ENCODE assay signal across 25 mouse cellular contexts in the genomic region with DNA sequence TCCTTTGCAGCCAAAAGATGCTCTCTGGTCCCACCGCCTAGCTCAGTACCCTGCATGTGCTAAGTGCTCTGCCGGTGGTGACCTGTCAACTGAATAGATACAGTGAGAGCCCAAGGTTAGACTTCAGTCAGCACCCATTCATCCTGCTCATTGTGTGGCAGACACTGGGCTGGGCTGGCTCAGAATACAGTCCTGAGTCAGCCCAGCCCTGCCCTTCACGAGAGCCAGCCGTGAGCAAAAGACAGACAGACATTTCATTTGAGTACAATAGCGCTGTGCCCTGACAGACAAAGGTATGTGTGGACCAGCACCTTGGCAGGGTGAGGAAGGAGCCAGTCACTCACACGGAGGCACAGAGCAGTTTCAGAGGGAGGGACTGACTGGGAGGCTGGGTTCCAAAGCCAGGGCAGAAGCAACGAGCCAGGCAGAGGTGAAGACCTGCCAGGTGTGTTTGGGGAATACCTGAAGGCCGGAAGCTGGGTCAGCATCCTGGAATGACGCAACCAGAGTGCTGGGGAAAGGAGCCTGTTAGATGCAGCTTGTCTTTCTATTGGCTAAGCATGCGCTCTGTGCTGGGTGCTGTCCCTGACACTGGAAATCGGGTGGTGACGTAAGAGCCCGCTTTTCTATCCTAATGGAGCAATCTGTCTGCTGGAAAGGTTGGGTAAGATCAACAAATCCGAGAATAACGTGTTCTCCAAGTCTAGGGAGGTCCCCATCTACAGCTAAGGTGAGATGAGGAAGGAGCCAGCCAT. TPM values are rescaled to one million over a fixed set of nuclear protein-coding genes. Genes with fewer than 3 reads are reported as not detected.
DNase-seq lines count a peak whose midpoint lies in the region; ATAC-seq and TF ChIP-seq lines count a peak whose summit lies in the region.
"Had no signal": no experiment of that assay in that cellular context is flagged by ENCODE, and none has a peak within 500 bp of the region (broad histone marks: within the 10 kb centered on the region; RNA-seq: fewer than 3 reads in every experiment).

No protein-coding gene starts in this region.

- no peak for TF ChIP-seq EP300 in ES-Bruce4 (IDR thresholded peaks at IDR 0.05; ENCODE audit: insufficient read depth, low read depth, low read length)
- TF ChIP-seq EP300 in stomach, postnatal 0 days (optimal IDR thresholded peaks at IDR 0.05), result no peak

- WGBS in stomach, postnatal 0 days, result 47% methylated on average over 15 of the region's 15 CpGs
- WGBS in hindbrain, embryonic 11.5 days, result 73% methylated on average over 15 of the region's 15 CpGs

- H3K36me3 ChIP-seq in ES-Bruce4 (ENCODE audit: control insufficient read depth, insufficient read depth, low read length, poor library complexity, severe bottlenecking), result no peaks in the 10 kb centered on the region
- no peaks in the 10 kb centered on the region for H3K36me3 ChIP-seq in stomach, postnatal 0 days (ENCODE audit: control insufficient read depth, insufficient read depth, low read length)
- no peaks in the 10 kb centered on the region for H3K36me3 ChIP-seq in hindbrain, embryonic 11.5 days (ENCODE audit: control insufficient read depth, insufficient read depth, low read length)
- H3K36me3 ChIP-seq: embryonic facial prominence, embryonic 12.5 days; heart, embryonic 12.5 days; hindbrain, embryonic 10.5 days; hindbrain, embryonic 15.5 days; kidney, embryonic 15.5 days had no signal

- H3K27ac ChIP-seq in ES-Bruce4 (ENCODE audit: insufficient read depth, low read length), result peak overlapping the region; percentile 79
- peak overlapping the region; percentile 30; the same call in 1 of the 2 replicates for H3K27ac ChIP-seq in stomach, postnatal 0 days (replicated peaks)
- H3K27ac ChIP-seq in hindbrain, embryonic 11.5 days (ENCODE audit: low read depth, low read length), result no peak overlapping the region
- H3K27ac ChIP-seq: embryonic facial prominence, embryonic 12.5 days; forebrain, embryonic 13.5 days; gastrocnemius, adult 2 months; heart, adult 2 months; hindbrain, embryonic 10.5 days; hindbrain, embryonic 15.5 days; kidney, embryonic 15.5 days had no signal

- intact Hi-C loops in gastrocnemius, postnatal 14 days (cut with DNase I; ENCODE audit: low total_unique reads), result loop anchor here (10.0 kb wide), 1 partner anchor 103 kb away; no protein-coding TSS in a partner anchor

- H3K4me3 ChIP-seq in ES-Bruce4 (ENCODE audit: low read depth, low read length), result peak overlapping the region; percentile 45
- H3K4me3 ChIP-seq in stomach, postnatal 0 days (ENCODE audit: low read depth, low read length), result no peak overlapping the region
- H3K4me3 ChIP-seq in hindbrain, embryonic 11.5 days (ENCODE audit: low read depth, low read length), result no peak overlapping the region
- H3K4me3 ChIP-seq: embryonic facial prominence, embryonic 12.5 days; forebrain, embryonic 13.5 days; gastrocnemius, adult 2 months; heart, adult 2 months; heart, embryonic 12.5 days; hindbrain, embryonic 10.5 days; hindbrain, embryonic 15.5 days; kidney, embryonic 15.5 days had no signal

- H3K4me2 ChIP-seq in stomach, postnatal 0 days (replicated peaks; ENCODE audit: low read depth), result no peak overlapping the region
- no peak overlapping the region for H3K4me2 ChIP-seq in hindbrain, embryonic 11.5 days (replicated peaks; ENCODE audit: low read depth, low read length)
- H3K4me2 ChIP-seq: embryonic facial prominence, embryonic 12.5 days; forebrain, embryonic 13.5 days; heart, embryonic 12.5 days; hindbrain, embryonic 15.5 days; kidney, embryonic 15.5 days had no signal

- H3K9me3 ChIP-seq in ES-Bruce4 (replicated peaks; ENCODE audit: control insufficient read depth, insufficient read depth, low read length, poor library complexity, severe bottlenecking), result no peaks in the 10 kb centered on the region
- no peaks in the 10 kb centered on the region for H3K9me3 ChIP-seq in stomach, postnatal 0 days (ENCODE audit: control insufficient read depth, low read length)
- no peaks in the 10 kb centered on the region for H3K9me3 ChIP-seq in hindbrain, embryonic 11.5 days (ENCODE audit: control insufficient read depth, low read length)
- H3K9me3 ChIP-seq: embryonic facial prominence, embryonic 12.5 days; forebrain, embryonic 13.5 days; heart, embryonic 12.5 days; hindbrain, embryonic 10.5 days; hindbrain, embryonic 15.5 days; kidney, embryonic 15.5 days had no signal

- peak; percentile 28 for DNase-seq in adrenal gland, postnatal 25 days
- DNase-seq in adrenal gland, adult 18-20 months (ENCODE audit: low spot score in 2 of 2), result no peak
- DNase-seq in ZHBTc4 (ENCODE audit: low read depth, low spot score), result peak; percentile 86
- no peak for DNase-seq in stomach, postnatal 0 days (ENCODE audit: low spot score)
- DNase-seq in gastrocnemius, postnatal 14 days, result no peak
- DNase-seq in hindbrain, embryonic 11.5 days (ENCODE audit: low spot score), result no peak
- DNase-seq: cerebellum, adult 2 months; cerebellum, postnatal 14 days; embryo, embryonic 11 days; forebrain, postnatal 0 days; gastrocnemius, adult 2 months; gastrocnemius, postnatal 36 days; heart, adult 2 months; kidney, adult 2 months had no signal

- ATAC-seq in stomach, postnatal 0 days (ENCODE audit: low FRiP score, low TSS enrichment), result peak; percentile 17; the same call in 1 of the 2 replicates
- ATAC-seq in hindbrain, embryonic 11.5 days (ENCODE audit: low FRiP score), result no peak
- ATAC-seq: forebrain, embryonic 13.5 days; forebrain, postnatal 0 days; intestine, embryonic 16.5 days had no signal

- no peaks in the 10 kb centered on the region for H3K27me3 ChIP-seq in ES-Bruce4 (ENCODE audit: control insufficient read depth, insufficient read depth, low read length, poor library complexity, severe bottlenecking)
- H3K27me3 ChIP-seq in stomach, postnatal 0 days (ENCODE audit: control insufficient read depth, insufficient read depth, low read length), result no peaks in the 10 kb centered on the region
- H3K27me3 ChIP-seq in hindbrain, embryonic 11.5 days (ENCODE audit: control insufficient read depth, insufficient read depth, low read length), result no peaks in the 10 kb centered on the region
- H3K27me3 ChIP-seq: embryonic facial prominence, embryonic 12.5 days; forebrain, embryonic 13.5 days; hindbrain, embryonic 15.5 days had no signal

- H3K4me1 ChIP-seq in ES-Bruce4 (ENCODE audit: control insufficient read depth, insufficient read depth, low read length), result peaks cover 11% of the 10 kb centered on the region
- no peaks in the 10 kb centered on the region for H3K4me1 ChIP-seq in stomach, postnatal 0 days (replicated peaks; ENCODE audit: control insufficient read depth, insufficient read depth)
- H3K4me1 ChIP-seq in hindbrain, embryonic 11.5 days (replicated peaks; ENCODE audit: control insufficient read depth, insufficient read depth, low read length), result no peaks in the 10 kb centered on the region
- H3K4me1 ChIP-seq: embryonic facial prominence, embryonic 12.5 days; hindbrain, embryonic 15.5 days; kidney, embryonic 15.5 days had no signal

- H3K9ac ChIP-seq in ES-Bruce4 (ENCODE audit: low read depth, poor library complexity, severe bottlenecking), result peak overlapping the region; percentile 22; the same call in 1 of the 2 replicates
- no peak overlapping the region for H3K9ac ChIP-seq in stomach, postnatal 0 days (ENCODE audit: low read length)
- no peak overlapping the region for H3K9ac ChIP-seq in hindbrain, embryonic 11.5 days (ENCODE audit: low read depth, low read length)
- H3K9ac ChIP-seq: embryonic facial prominence, embryonic 12.5 days; forebrain, embryonic 13.5 days; forebrain, postnatal 0 days; heart, embryonic 12.5 days; hindbrain, embryonic 15.5 days; kidney, embryonic 15.5 days had no signal

- TF ChIP-seq CTCF in ES-Bruce4 (IDR thresholded peaks at IDR 0.05; ENCODE audit: low read depth, low read length), result no peak
- no peak for TF ChIP-seq CTCF in stomach, postnatal 0 days (IDR thresholded peaks at IDR 0.05; ENCODE audit: low read depth)

- no peak for TF ChIP-seq POLR2A in ES-Bruce4 (IDR thresholded peaks at IDR 0.05; ENCODE audit: insufficient read depth, low read length)

RNA-seq across cellular contexts. Expression of a gene that starts 8.2 kb away (rescaled TPM):
- not detected in 2 replicates for total RNA-seq in adrenal gland, postnatal 25 days (2021)
- not detected for total RNA-seq in adrenal gland, adult 18-20 months (2021)
- polyA plus RNA-seq in ES-Bruce4 (2011; ENCODE audit: insufficient read depth, insufficient read length, low read depth, missing spikeins), result 20.6 and 21.5 TPM in 2 replicates
- 0.10 and 0.12 TPM in 2 replicates for polyA plus RNA-seq in stomach, postnatal 0 days (2015; fragmentation: Nextera tagmentation; extraction: Ambion mirVana)
- not detected for total RNA-seq in gastrocnemius, postnatal 14 days (2021)
- not detected in 2 replicates for polyA plus RNA-seq in hindbrain, embryonic 11.5 days (2014; fragmentation: Nextera tagmentation; extraction: Ambion mirVana)
- total RNA-seq: common myeloid progenitor, adult 5-6 weeks; forebrain, postnatal 0 days; gastrocnemius, adult 2 months; gastrocnemius, postnatal 36 days; heart, adult 2 months; heart, postnatal 25 days had no signal
- polyA plus RNA-seq: cerebellum, adult 2 months; embryonic facial prominence, embryonic 12.5 days; forebrain, embryonic 13.5 days; forebrain, postnatal 0 days; heart, adult 2 months; heart, embryonic 12.5 days; heart, embryonic 16.5 days; hindbrain, embryonic 10.5 days; hindbrain, embryonic 15.5 days; intestine, embryonic 16.5 days; kidney, adult 2 months; kidney, embryonic 15.5 days had no signal

RNA-seq across cellular contexts. Expression of a gene that starts 17.1 kb away (rescaled TPM):
- not detected in 2 replicates for total RNA-seq in adrenal gland, postnatal 25 days (2021)
- not detected for total RNA-seq in adrenal gland, adult 18-20 months (2021)
- 10.5 and 11.8 TPM in 2 replicates for polyA plus RNA-seq in ES-Bruce4 (2011; ENCODE audit: insufficient read depth, insufficient read length, low read depth, missing spikeins)
- 46.4 and 63.4 TPM in 2 replicates for polyA plus RNA-seq in stomach, postnatal 0 days (2015; fragmentation: Nextera tagmentation; extraction: Ambion mirVana)
- total RNA-seq in gastrocnemius, postnatal 14 days (2021), result not detected
- 0.22 and 0.25 TPM in 2 replicates for polyA plus RNA-seq in hindbrain, embryonic 11.5 days (2014; fragmentation: Nextera tagmentation; extraction: Ambion mirVana)
- total RNA-seq: common myeloid progenitor, adult 5-6 weeks; forebrain, postnatal 0 days; gastrocnemius, adult 2 months; heart, adult 2 months; heart, postnatal 25 days had no signal

RNA-seq across cellular contexts. Expression of a gene that starts 29.2 kb away (rescaled TPM):
- not detected in 2 replicates for total RNA-seq in adrenal gland, postnatal 25 days (2021)
- total RNA-seq in adrenal gland, adult 18-20 months (2021), result not detected
- polyA plus RNA-seq in ES-Bruce4 (2011; ENCODE audit: insufficient read depth, insufficient read length, low read depth, missing spikeins), result 0.99 TPM in 1 of 2 replicates, not detected in the other
- polyA plus RNA-seq in stomach, postnatal 0 days (2015; fragmentation: Nextera tagmentation; extraction: Ambion mirVana), result 2.1 and 4.0 TPM in 2 replicates
- total RNA-seq in gastrocnemius, postnatal 14 days (2021), result not detected
- not detected in 2 replicates for polyA plus RNA-seq in hindbrain, embryonic 11.5 days (2014; fragmentation: Nextera tagmentation; extraction: Ambion mirVana)
- total RNA-seq: common myeloid progenitor, adult 5-6 weeks; forebrain, postnatal 0 days; gastrocnemius, adult 2 months; gastrocnemius, postnatal 36 days; heart, adult 2 months; heart, postnatal 25 days had no signal
- polyA plus RNA-seq: cerebellum, adult 2 months; embryonic facial prominence, embryonic 12.5 days; forebrain, embryonic 13.5 days; forebrain, postnatal 0 days; heart, adult 2 months; heart, embryonic 12.5 days; hindbrain, embryonic 10.5 days; hindbrain, embryonic 15.5 days; intestine, embryonic 16.5 days; kidney, adult 2 months had no signal

RNA-seq across cellular contexts. Expression of a gene that starts 41.8 kb away (rescaled TPM):
- total RNA-seq in adrenal gland, postnatal 25 days (2021), result 904 and 1,056 TPM in 2 replicates
- total RNA-seq in adrenal gland, adult 18-20 months (2021), result 1,000 to 10,000 TPM; 1,436 to 1,462 TPM
- 718 and 769 TPM in 2 replicates for polyA plus RNA-seq in ES-Bruce4 (2011; ENCODE audit: insufficient read depth, insufficient read length, low read depth, missing spikeins)
- polyA plus RNA-seq in stomach, postnatal 0 days (2015; fragmentation: Nextera tagmentation; extraction: Ambion mirVana), result 1,487 and 1,495 TPM in 2 replicates
- total RNA-seq in gastrocnemius, postnatal 14 days (2021), result 100 to 1,000 TPM; 781 to 791 TPM
- 1,709 and 1,853 TPM in 2 replicates for polyA plus RNA-seq in hindbrain, embryonic 11.5 days (2014; fragmentation: Nextera tagmentation; extraction: Ambion mirVana)

RNA-seq across cellular contexts. Expression of a gene that starts 56.3 kb away (rescaled TPM):
- total RNA-seq in adrenal gland, postnatal 25 days (2021), result not detected in 2 replicates
- total RNA-seq in adrenal gland, adult 18-20 months (2021), result not detected
- polyA plus RNA-seq in ES-Bruce4 (2011; ENCODE audit: insufficient read depth, insufficient read length, low read depth, missing spikeins), result not detected in 2 replicates
- 52.0 and 84.7 TPM in 2 replicates for polyA plus RNA-seq in stomach, postnatal 0 days (2015; fragmentation: Nextera tagmentation; extraction: Ambion mirVana)
- total RNA-seq in gastrocnemius, postnatal 14 days (2021), result not detected
- polyA plus RNA-seq in hindbrain, embryonic 11.5 days (2014; fragmentation: Nextera tagmentation; extraction: Ambion mirVana), result 1.1 TPM in 1 of 2 replicates, not detected in the other
- total RNA-seq: common myeloid progenitor, adult 5-6 weeks; forebrain, postnatal 0 days; gastrocnemius, adult 2 months; gastrocnemius, postnatal 36 days; heart, adult 2 months; heart, postnatal 25 days had no signal
- polyA plus RNA-seq: cerebellum, adult 2 months; embryonic facial prominence, embryonic 12.5 days; heart, adult 2 months; heart, embryonic 12.5 days; heart, embryonic 16.5 days; kidney, adult 2 months; kidney, embryonic 15.5 days had no signal

Comparison
In these comparisons a context has a peak if more than half of its experiments do, and no peak if none do; other contexts are left out.
1. DNase-seq: peak in adrenal gland, postnatal 25 days (single experiment) and ZHBTc4 (single experiment); none in adrenal gland, adult 18-20 months (0 of 2), stomach, postnatal 0 days (single experiment), gastrocnemius, postnatal 14 days (single experiment) and hindbrain, embryonic 11.5 days (single experiment).